Mouse (Mus musculus) hindbrain, embryonic 16.5 days (tissue): Measurements from ENCODE around the gene Znhit6. TPM values are rescaled to one million over a fixed set of nuclear protein-coding genes. Genes with fewer than 3 reads are reported as not detected.

ENCODE experiments used
- ATAC-seq: fragments of 200-750 bp; cut with Nextera tagmentation; 2 replicates; pipeline ENCODE4 v1.8.0; 2017; ENCODE audit warnings: moderate TSS enrichment, moderate library complexity
- H3K27ac ChIP-seq: fragments of 300-500 bp; sonication (generic); 2 replicates; pipeline ENCODE4 v1.5.1; 2014; ENCODE audit warnings: low read depth, mild to moderate bottlenecking, control low read depth, low read length, moderate library complexity
- H3K27me3 ChIP-seq: fragments of 300-500 bp; sonication (generic); replicated peaks from 2 replicates; pipeline ENCODE4 v1.6.1; 2014; ENCODE audit warnings: low read length; ENCODE audit not compliant: control insufficient read depth, insufficient read depth
- H3K36me3 ChIP-seq: fragments of 300-500 bp; sonication (generic); 2 replicates; pipeline ENCODE4 v1.6.1; 2014; ENCODE audit warnings: mild to moderate bottlenecking, low read length, moderate library complexity, mixed read lengths; ENCODE audit not compliant: control insufficient read depth, insufficient read depth
- H3K4me1 ChIP-seq: fragments of 300-500 bp; sonication (generic); 2 replicates; pipeline ENCODE4 v1.6.1; 2014; ENCODE audit warnings: low read depth, low read length; ENCODE audit not compliant: control insufficient read depth, insufficient read depth
- H3K4me2 ChIP-seq: fragments of 300-500 bp; sonication (generic); 2 replicates; pipeline ENCODE4 v1.6.1; 2014; ENCODE audit warnings: mild to moderate bottlenecking, low read length, control low read depth, moderate library complexity
- H3K4me3 ChIP-seq: fragments of 300-500 bp; sonication (generic); 2 replicates; pipeline ENCODE4 v1.5.1; 2014; ENCODE audit warnings: mild to moderate bottlenecking, low read length, control low read depth, moderate library complexity
- H3K9ac ChIP-seq: fragments of 300-500 bp; sonication (generic); 2 replicates; pipeline ENCODE4 v1.6.1; 2014; ENCODE audit warnings: low read depth, mild to moderate bottlenecking, control low read depth, low read length, moderate library complexity
- H3K9me3 ChIP-seq: fragments of 300-500 bp; sonication (generic); 2 replicates; pipeline ENCODE4 v1.6.1; 2014; ENCODE audit warnings: mild to moderate bottlenecking, low read length, moderate library complexity; ENCODE audit not compliant: control insufficient read depth
- WGBS: fragments of 180-500 bp; shearing (Covaris S2); extraction: QIAGEN DNeasy Blood & Tissue Kit; methylation state at CpG from one replicate; pipeline ENCODE4 v1.1.7; 2014; 5-methylcytosine and 5-hydroxymethylcytosine counted together
- polyA plus RNA-seq: library from polyadenylated mRNA; unstranded; fragments of >200 nt; fragmentation: Nextera tagmentation; extraction: Ambion mirVana; gene quantifications from 2 replicates; pipeline ENCODE4 v1.2.1, GENCODE M21; 2015

The Znhit6 gene
- polyA plus RNA-seq, 1 experiment from 2014 or later = 34.1 TPM

DNA sequence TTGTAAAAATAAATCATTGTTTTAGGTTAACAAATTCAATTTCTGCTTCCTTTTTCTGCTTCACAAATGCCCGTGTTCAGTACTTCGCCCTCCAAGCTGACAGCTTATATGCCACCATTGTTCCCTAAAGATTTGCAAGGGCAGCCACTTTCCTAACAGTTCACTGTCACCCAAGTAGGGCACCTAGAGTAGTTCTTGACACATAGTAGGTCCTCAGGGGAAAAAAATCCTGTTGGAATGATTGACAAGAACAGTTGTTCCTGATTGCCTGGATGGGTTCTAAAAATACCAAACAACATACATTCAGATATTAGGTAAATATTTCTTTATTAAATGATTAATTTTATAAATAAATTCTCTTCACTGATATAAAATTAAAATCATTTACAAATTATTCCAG lies 70.7 kb downstream of the Znhit6 start:
- no peak overlapping the region for H3K27ac ChIP-seq
- no peak overlapping the region for H3K4me2 ChIP-seq
- no peak overlapping the region for H3K4me3 ChIP-seq
- ATAC-seq = no peak
- H3K36me3 ChIP-seq = no peaks in the 10 kb centered on the region
- no peak overlapping the region for H3K9ac ChIP-seq
- H3K27me3 ChIP-seq = peaks cover 7% of the 10 kb centered on the region
- peaks cover 14% of the 10 kb centered on the region for H3K4me1 ChIP-seq
- no peaks in the 10 kb centered on the region for H3K9me3 ChIP-seq
- WGBS = 58% methylated on average over 2 of the region's 2 CpGs

- WGBS = 76% methylated on average over 18 of the region's 18 CpGs
- H3K27ac ChIP-seq = no peak overlapping the region
- no peaks in the 10 kb centered on the region for H3K36me3 ChIP-seq
- no peak for ATAC-seq
- H3K4me1 ChIP-seq = peaks cover 19% of the 10 kb centered on the region
- H3K9me3 ChIP-seq = no peaks in the 10 kb centered on the region
- no peak overlapping the region for H3K4me2 ChIP-seq
- peaks cover 12% of the 10 kb centered on the region for H3K27me3 ChIP-seq
- no peak overlapping the region for H3K9ac ChIP-seq
- no peak overlapping the region for H3K4me3 ChIP-seq
Measured at GRCm38 (mm10) chr3:145647416-145647815, 71.4 kb downstream of the Znhit6 start.

- Histone ChIP-seq H3K27me3 (peaks cover 18% of the 10 kb centered on the region), H3K4me1 (peaks cover 26% of the 10 kb centered on the region), H3K36me3 (no peaks in the 10 kb centered on the region), H3K4me2 (peak overlapping the region; percentile 90), H3K9me3 (no peaks in the 10 kb centered on the region), H3K9ac (no peak overlapping the region), H3K4me3 (peak overlapping the region; percentile 60), H3K27ac (no peak overlapping the region)
- peak; percentile 28; the same call in 1 of the 2 replicates for ATAC-seq
- WGBS = 13% methylated on average over 26 of the region's 26 CpGs
Measured at GRCm38 (mm10) chr3:145648097-145648931, 72.3 kb downstream of the Znhit6 start.

DNA sequence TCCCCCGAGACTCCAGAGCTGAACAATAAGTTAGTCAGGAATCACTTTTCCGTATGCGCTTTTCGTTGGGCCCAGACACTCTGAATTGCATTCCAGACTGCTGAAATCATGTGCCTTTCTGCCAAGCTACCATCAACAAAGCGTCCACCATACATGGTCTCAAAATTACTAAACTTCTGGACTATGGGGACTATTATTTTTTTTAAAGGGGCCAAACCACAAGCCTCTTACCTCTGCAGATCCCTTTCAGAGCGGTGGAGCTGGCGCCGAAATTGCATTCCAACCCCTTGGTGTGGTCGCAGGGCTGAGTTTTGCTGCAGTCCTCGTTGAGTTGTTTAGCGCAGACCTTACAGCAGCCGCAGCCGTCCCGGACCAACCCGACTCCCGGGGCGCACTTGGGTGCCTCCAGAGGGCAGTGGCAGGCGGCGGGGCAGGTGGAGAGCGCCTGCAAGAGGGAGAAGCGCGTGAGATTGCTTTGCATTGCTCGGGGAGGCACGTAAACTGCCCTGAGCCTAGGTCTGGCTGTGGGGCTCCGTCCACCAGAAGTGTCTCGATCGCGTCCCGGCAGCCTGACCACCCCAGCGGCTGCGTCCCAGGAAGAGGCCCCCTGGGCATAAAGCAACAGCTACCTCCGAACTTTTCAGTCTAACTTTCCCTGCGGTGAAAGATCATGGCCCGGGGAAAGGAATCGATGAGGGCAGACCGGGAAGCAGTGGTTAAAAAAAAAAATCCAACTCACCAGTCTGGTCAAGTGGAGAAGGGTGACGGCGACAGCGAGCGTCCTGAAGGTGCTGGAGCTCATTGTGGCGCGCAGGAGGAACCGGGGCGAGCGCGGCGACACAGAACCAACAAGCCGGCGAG lies 73.2 kb downstream of the Znhit6 start:
- H3K9me3 ChIP-seq = no peaks in the 10 kb centered on the region
- peak overlapping the region; percentile 60 for H3K4me3 ChIP-seq
- H3K27me3 ChIP-seq = peaks cover 18% of the 10 kb centered on the region
- peak overlapping the region; percentile 66 for H3K9ac ChIP-seq
- WGBS = under 1% methylated on average over 49 of the region's 49 CpGs
- ATAC-seq = no peak
- peaks cover 27% of the 10 kb centered on the region for H3K4me1 ChIP-seq
- H3K4me2 ChIP-seq = peak overlapping the region; percentile 90
- H3K27ac ChIP-seq = 0 out of 2 replicates have a peak overlapping the region, but pooled peaks have one; percentile 55
- H3K36me3 ChIP-seq = no peaks in the 10 kb centered on the region

DNA sequence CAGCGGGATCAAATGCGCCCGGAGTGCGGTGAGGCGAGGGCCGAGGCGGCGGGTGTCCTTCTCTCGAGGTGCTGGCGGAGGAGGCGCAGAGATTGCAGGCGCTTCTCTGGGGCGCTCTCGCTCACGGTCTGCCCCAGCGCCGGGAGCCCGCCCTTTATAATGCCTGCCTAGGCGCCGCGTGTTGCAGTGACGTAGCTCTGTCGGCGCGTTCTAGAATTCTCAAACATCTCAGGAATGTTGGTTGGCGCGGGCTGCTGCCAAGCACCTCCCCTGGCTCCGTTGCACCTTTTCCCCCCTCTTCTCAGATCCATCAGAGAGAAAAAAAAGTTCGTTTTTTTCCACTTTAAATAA lies 73.8 kb downstream of the Znhit6 start, which contains the start of gene Ccn1:
Gene Ccn1 (minus strand): TSS at position 130 of the 351 bp plus-strand sequence.
- H3K27ac ChIP-seq = 0 out of 2 replicates have a peak within 1 kb of the TSS, but pooled peaks have one; percentile 55
- no peaks in the 10 kb centered on the region for H3K36me3 ChIP-seq
- H3K4me3 ChIP-seq = peak within 1 kb of the TSS; percentile 60
- H3K9ac ChIP-seq = peak within 1 kb of the TSS; percentile 66
- 0% methylated on average over 20 of the region's 29 CpGs for WGBS
- peak; percentile 50 for ATAC-seq
- H3K27me3 ChIP-seq = peaks cover 18% of the 10 kb centered on the region
- peaks cover 27% of the 10 kb centered on the region for H3K4me1 ChIP-seq
- H3K9me3 ChIP-seq = no peaks in the 10 kb centered on the region
- H3K4me2 ChIP-seq = peak within 1 kb of the TSS; percentile 90

DNA sequence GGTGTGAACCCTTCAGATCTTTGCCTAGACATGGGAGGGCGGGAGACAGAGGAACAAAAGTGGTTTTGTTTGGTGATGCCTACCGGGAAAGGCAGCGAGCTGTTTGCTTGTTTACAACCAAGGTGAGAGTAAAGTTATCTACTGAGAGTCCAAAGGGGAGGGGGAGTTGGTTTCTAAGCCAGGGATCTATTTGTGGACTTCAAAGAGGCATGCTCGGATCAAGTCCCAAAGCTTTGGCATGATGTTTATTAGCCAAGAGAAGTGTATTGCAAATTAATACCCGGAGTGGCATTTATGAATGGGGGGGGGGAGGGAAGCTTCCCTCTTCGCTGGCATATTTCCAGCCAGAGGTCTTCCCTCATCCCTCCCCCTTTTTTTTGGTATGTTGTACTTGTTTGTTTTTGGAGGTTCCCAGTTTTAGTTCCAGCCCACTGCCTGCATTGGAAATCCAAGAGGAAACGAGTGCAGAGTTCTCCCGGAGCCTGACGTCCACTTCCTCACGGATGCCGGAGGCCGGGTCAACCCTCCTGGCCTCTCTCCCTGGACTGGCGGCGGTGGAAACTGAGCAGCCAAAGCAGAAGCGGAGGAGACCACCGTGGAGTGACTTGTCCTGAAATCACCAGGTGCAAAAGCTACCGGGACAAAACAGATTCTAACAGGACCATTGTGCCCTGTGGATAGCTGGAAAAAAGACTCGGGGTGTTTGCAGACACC lies 74.5 kb downstream of the Znhit6 start:
- 0 out of 2 replicates have a peak overlapping the region, but pooled peaks have one; percentile 15 for H3K27ac ChIP-seq
- H3K4me2 ChIP-seq = peak overlapping the region; percentile 90
- no peaks in the 10 kb centered on the region for H3K36me3 ChIP-seq
- WGBS = under 1% methylated on average over 18 of the region's 18 CpGs
- H3K27me3 ChIP-seq = peaks cover 18% of the 10 kb centered on the region
- peaks cover 27% of the 10 kb centered on the region for H3K4me1 ChIP-seq
- H3K9me3 ChIP-seq = no peaks in the 10 kb centered on the region
- peak overlapping the region; percentile 60 for H3K4me3 ChIP-seq
- H3K9ac ChIP-seq = no peak overlapping the region
- ATAC-seq = no peak

DNA sequence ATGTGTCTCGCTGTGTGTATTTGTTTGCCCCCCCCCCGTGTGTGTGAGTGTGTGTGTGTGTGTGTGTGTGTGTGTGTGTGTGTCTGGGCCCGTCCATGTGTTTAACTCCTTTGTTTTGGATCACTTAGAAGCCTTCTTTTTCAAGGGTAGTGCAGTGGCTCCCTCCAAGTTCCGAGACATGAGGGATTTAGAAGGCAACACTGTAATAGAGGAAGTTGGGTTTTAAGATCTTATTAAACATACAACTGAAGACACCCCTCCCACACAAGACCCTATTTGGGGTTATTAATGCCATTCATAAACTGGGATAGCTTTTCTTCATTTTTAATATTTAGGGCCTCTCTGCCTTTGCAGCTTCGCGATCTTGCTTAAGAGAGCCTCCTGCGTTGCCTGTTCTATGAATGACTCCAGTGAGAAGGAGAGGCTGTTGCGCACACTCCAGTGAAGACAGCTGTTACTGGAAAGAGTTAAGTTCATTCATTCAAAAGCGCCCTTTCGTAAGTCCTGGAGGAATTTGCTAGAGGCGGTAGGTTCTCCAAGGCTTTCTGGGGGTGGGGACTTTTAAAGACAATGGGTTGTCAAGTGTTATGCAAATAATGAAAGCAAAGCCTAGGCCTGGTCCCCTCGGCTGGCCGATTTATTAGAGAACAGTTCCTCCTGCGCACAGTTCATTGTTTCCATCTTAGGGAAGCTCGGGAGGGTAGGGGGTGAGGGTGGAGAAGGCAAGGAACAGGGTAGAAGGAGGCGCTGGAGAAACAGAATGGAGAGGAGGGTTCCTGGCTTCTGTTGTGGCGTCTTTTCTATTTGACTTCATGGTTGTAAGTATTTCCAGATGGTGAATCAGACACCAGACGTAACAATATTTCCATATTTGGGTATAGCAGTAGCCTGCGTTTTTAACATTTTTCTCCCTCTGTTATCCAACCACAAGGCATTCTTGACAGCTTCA lies 75.3 kb downstream of the Znhit6 start:
- H3K4me3 ChIP-seq = no peak overlapping the region
- H3K27me3 ChIP-seq = peaks cover 18% of the 10 kb centered on the region
- H3K4me1 ChIP-seq = peaks cover 27% of the 10 kb centered on the region
- H3K27ac ChIP-seq = no peak overlapping the region
- peak overlapping the region; percentile 90 for H3K4me2 ChIP-seq
- H3K36me3 ChIP-seq = no peaks in the 10 kb centered on the region
- ATAC-seq = no peak
- 13% methylated on average over 19 of the region's 19 CpGs for WGBS
- H3K9ac ChIP-seq = no peak overlapping the region
- no peaks in the 10 kb centered on the region for H3K9me3 ChIP-seq

DNA sequence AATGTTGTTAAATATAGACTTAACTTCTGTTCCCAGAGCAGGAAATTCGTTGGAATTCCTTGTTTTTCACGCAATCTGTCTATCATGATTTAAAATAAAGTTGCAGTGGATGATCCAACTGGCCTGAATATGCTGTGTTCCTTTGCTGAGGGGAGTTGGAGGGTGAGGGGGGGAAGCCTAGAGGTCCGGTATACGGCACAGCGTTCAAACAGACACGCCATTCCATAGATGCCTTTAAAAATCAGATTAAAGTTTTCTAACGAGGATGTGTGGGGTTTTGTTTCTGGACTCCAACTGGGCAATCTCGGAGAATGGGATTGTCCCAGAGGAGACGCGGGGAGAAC lies 75.9 kb downstream of the Znhit6 start:
- Histone ChIP-seq H3K9ac (peak overlapping the region; percentile 39; the same call in 1 of the 2 replicates), H3K27me3 (peaks cover 18% of the 10 kb centered on the region), H3K27ac (no peak overlapping the region), H3K4me2 (peak overlapping the region; percentile 67), H3K9me3 (no peaks in the 10 kb centered on the region), H3K4me1 (peaks cover 27% of the 10 kb centered on the region), H3K36me3 (no peaks in the 10 kb centered on the region), H3K4me3 (peak overlapping the region; percentile 10; the same call in 1 of the 2 replicates)
- no peak for ATAC-seq
- WGBS = 8% methylated on average over 10 of the region's 10 CpGs
